Mouse (Mus musculus): Measurements from ENCODE around the gene Lrmda.

Gene Lrmda

DNA sequence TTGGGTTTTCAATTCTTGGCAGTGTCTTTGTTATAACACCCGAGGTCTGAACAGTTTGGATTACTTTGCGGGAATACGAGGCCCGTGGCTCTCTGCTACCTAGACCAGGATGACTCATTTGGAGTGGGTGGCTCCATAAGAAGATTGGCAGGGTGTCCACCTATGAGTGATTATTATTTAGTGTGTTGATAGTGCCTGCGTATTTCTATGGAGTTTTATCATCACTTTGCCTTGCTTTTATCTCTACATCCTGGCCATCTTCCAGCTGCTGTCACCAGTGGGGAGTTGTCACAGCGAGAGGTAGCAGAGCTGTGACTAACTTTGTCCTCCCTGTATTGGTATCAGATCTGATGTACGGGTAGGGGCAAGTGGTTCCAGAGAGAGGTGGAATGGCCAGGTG lies 393.7 kb downstream of the Lrmda start:
- no peak for DNase-seq (ENCODE audit: low spot score)

GRCm38 (mm10) chr14:22417706-22418105 lies 398.2 kb downstream of the Lrmda start:
- DNase-seq (ENCODE audit: low spot score), result no peak

- DNase-seq (ENCODE audit: low spot score), result no peak
These were observed 402.2 kb downstream of the Lrmda start for GRCm38 (mm10) chr14:22421668-22422067.

DNA sequence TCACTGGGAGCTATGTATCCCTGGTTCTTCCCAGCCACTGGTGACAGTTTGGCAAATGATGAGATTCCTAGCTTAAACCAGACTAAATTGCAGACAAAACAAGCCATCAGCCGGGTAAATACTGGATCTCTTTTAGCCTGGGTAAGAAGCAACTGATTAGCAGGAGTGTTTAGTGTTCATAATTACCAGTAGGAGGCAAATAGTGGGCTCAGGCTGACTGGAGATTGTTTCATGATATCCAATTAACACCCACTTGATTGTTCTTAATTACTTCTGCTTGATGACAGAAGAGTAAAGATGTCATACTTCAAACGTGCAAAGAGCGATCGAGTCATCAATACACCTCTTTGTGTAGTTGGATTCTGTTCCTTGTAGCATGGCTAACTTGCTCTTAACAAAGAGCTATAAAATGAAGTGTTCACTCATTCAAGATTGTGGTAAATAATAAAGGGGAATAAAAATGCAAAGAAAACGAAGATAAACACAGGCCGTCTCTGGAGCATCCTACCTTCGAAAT lies 405.6 kb downstream of the Lrmda start:
- no peak for DNase-seq (ENCODE audit: low spot score)

GRCm38 (mm10) chr14:22435441-22435840 lies 415.9 kb downstream of the Lrmda start:
- DNase-seq (ENCODE audit: low spot score), result no peak

DNA sequence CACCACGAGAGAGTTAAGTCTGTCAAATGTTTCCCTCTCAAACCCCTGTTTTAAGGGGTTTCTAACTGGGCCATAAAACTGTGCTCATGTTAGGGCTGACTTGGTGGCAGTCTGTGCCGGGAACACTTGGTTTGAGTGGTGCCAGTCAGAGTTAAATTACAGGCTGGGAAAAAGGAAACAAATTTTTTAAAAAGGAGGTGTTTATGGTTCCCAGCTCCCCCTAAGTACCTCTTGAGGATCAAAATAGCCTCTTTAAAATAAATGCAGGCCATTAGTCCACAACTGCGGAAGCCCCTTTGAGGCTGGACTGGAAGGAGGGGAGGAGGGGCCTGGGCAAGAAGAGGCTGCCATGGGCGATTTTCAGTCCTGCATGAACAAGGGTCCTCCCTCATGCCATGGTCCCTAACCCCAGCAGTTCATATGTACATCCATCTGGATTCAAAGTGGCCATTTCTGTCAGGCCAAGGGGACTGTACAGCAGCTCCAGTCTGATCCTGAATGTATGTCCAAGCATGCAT lies 416.4 kb downstream of the Lrmda start:
- no peak for DNase-seq (ENCODE audit: low spot score)

- no peak for DNase-seq (ENCODE audit: low spot score)
These were observed 421.0 kb downstream of the Lrmda start for GRCm38 (mm10) chr14:22440341-22440999.

DNA sequence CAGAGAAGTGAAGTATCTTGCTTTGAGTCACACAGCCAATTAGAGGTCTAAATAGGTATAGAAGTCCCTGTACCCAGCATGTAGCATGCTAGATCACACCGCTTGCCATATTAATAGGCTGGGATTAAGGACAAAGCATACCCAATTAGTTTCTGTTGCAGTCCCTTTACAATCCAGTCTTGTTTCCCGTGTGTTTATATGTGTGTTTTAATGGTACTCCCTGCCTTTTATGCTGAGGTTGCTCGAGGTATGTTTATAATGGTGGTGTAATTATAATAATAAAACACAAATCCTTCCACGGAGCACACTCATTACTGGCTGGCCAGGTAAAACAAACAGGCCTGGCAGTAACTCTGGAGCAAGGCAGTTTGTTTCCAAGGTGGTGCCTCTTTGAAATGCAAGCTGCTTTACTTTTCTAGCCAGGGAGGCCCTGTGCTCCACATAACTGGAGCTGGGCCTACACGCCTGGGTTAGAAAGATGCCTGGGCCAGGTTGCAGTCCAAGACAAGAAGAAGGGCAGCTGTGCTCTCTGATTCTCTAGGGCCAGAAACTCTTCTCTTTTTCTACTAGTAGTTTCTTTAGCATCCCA lies 422.4 kb downstream of the Lrmda start:
- DNase-seq (ENCODE audit: low spot score), result no peak

DNA sequence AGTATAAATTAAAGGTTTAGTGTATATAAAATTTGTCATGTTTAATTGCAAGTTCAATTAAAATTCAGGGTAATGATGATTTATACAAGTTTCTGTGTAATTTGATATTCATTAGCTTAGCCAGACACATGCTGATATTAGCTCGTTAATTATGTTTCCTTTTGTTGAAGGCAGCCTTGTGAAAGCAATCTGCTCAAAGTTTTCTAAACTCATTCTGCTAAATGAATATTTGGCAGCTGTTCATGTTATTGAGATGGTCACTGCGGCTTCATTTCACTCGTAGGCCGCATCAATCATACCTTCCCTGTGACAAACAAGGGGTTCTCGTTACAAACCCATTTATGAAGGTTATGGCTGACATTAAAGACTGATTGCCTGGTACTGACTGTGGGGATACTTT lies 423.2 kb downstream of the Lrmda start:
- no peak for DNase-seq (ENCODE audit: low spot score)

- DNase-seq (ENCODE audit: low spot score), result no peak
These were observed 425.0 kb downstream of the Lrmda start for GRCm38 (mm10) chr14:22444541-22444940.

DNA sequence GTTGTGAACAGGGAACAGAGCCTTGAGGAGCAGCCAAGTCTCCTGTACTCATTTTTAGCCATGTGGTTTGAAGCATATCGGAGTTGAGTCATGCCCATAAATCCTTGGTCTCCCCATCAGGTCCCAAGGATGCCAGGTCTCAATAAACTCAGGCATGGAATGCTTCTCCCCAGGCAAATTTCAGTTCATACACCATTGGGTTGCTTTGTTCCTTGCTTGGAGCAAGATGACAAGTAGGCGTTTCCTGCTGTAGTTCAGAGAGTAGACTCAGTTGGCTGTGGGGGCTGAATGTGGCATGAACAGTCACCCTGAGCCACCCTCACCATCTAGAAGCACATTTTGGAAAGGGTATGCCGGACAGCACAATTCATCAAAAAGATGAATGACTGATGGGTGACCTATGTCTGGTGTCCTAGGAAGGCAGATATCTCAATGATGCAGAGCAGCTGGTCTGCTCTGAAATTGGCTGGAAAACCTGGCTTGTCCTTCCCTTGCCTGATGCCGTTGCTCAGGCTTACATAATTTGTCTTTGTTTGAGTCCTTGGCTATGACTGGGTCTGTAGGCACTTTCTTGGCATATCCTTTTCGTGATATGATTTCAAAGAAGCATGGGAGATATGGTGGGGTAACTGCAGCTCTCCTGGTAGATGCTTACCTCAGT lies 425.8 kb downstream of the Lrmda start:
- no peak for DNase-seq (ENCODE audit: low spot score)

GRCm38 (mm10) chr14:22445841-22446570 lies 426.5 kb downstream of the Lrmda start:
- DNase-seq (ENCODE audit: low spot score), result no peak

DNA sequence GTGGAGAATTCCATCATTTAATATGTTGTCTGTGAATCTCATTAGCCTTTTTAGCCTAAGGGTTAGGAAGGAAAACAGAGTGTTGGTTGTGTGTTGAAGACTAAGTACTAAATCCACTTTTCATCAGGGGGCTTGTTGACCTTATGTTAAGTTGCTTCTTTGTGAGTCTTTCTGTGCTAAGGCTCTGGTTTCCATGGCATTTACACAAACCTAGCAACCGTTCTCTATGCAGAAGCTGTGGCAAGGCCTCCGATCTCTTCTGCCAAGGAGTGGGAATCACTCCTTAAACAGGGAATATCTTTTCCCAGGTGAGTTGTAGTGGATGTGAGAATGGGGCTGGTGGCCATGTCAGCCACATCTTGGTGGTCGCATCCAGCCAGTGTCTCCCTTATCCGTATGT lies 432.1 kb downstream of the Lrmda start:
- no peak for DNase-seq (ENCODE audit: low spot score)

- no peak for DNase-seq (ENCODE audit: low spot score)
These were observed 444.8 kb downstream of the Lrmda start for GRCm38 (mm10) chr14:22464314-22464713.

DNA sequence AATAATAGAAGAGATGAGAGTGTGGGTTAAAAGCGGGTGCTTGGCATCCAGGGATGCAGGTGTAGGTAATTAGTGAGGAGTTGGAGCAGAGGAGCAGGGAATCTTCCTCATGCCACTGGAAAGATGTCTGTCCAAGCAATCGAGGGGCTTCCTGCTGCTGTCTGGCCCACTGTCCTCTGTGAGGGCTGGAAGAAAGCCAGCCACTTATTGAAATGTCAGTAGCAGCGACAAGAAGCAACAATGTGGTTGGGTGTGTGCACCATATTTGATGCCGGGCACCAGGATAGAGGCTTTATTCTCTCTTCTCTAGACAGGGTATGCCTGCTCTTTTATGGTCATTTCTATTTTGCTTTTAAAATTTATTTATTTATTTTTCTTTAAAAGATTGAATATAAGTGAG lies 451.5 kb downstream of the Lrmda start:
- no peak for DNase-seq (ENCODE audit: low spot score)

DNA sequence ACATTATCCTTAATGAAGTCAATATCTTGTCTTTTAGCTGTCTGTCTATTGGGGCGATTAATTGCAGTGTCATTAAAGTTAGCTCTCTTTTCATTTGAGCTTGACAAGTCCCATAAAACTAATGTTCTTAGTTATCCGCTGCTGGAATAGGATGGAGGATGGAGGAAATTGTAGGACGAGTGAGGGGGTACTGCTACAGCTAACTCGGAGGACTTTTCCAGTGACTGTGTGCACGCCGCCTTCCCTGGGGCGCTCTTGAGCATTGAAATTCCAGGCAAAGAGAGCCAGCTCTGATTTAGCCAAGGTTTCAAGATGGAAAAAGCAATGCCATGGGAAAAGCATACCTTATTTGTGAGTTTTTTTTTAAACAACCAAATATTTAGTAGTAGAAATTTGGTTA lies 453.9 kb downstream of the Lrmda start:
- no peak for DNase-seq (ENCODE audit: low spot score)

DNA sequence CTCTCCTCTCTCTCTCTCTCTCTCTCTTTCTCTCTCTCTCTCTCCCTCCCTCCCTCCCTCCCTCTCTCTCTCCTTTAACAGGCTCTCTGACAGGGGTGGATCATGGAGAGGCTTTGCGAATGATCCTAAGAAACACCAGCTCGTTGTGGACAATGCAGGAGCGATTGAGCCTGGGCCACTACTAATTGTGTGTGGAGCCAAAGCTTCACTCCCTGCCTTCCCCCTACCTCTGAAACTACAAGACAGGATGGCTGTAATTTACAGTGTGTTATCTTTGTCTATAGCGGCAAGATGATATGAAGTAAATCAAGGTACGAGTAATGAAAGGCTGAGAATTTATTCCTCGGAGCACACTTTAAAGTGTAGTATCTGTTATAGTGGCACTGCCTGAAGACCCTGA lies 454.5 kb downstream of the Lrmda start:
- no peak for DNase-seq (ENCODE audit: low spot score)

DNA sequence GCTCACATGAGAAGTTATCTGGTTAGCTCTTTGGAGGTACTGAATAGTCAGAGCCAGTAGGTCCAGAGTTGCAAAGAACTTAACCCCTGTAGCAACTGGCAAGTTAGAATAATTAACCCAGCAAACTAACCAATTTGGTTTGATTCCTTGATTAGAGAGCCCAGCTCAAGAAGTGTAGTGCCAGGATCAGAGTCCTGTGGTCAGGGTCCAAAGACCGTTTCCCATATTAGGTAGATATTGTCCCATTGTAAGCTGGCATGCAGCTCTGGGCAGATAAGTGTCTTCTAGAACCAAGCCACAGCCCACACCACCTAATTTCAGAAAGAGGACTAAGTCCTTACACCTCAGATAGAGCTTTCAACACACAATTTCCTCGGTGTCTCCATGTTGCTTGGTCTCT lies 473.8 kb downstream of the Lrmda start:
- no peak for DNase-seq (ENCODE audit: low spot score)

- no peak for DNase-seq (ENCODE audit: low spot score)
These were observed 474.8 kb downstream of the Lrmda start for GRCm38 (mm10) chr14:22494290-22494689.

DNA sequence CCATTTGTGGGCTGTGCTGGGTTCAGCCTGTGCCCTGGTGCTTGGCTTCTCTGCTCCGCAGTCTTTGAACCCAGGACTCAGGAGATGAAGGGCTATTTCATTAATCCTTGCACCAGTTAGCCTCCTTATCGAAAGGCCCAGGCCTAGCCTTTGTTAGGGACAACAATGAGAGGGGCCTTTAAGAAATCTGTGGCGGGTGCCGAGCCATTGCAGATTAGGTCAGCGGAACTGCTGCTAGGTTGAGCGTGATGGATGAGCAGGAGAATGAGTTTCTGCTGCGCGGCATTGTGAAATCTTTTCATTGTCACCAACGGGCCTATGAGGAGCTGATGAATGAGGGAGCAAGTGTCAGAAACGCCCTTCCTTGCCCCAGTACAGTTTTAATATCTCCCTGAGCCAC lies 475.4 kb downstream of the Lrmda start:
- no peak for DNase-seq (ENCODE audit: low spot score)

- no peak for DNase-seq (ENCODE audit: low spot score)
These were observed 475.8 kb downstream of the Lrmda start for GRCm38 (mm10) chr14:22495286-22495685.

DNA sequence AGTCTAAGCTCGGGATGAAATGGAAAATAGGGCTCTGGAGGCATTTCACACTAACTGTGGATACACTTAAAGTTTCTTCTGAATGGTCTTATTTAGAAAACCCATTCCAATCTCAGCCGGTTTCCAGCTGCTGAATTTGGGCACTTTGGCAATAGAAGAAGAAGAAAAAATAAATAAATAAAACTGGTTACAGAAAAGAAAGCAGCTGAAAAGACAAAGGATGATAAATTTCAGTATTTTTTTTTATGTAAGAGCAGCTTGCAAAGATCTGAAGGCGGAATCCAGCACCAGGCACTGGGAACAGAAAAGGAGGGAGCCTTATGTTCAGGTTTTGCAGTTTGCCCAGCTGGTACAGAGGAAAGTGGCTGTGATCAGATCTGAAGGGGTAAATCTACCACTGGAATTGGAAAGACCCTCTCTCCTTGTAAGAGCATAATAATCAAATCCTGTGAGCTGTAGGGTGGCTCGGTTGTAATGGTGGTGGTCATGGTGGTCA lies 478.2 kb downstream of the Lrmda start:
- no peak for DNase-seq (ENCODE audit: low spot score)
